Mouse (Mus musculus) brown adipose tissue, adult 24 weeks (tissue): Measurements from ENCODE around the gene Sdhaf2. TPM values are rescaled to one million over a fixed set of nuclear protein-coding genes. Genes with fewer than 3 reads are reported as not detected.
A peak's percentile ranks its signal among the peaks of the same experiment; 100 is the strongest.
"Not testable (repeated sequence)": the region's sequence is repeated elsewhere in the genome, so short reads cannot be mapped to it uniquely, and the experiment has no call there.

Experiments
- H3K27ac ChIP-seq: fragments of 200-500 bp; replicated peaks from 2 replicates; pipeline ENCODE4 v1.5.1; 2012; ENCODE audit warnings: low read depth, mild to moderate bottlenecking, low read length
- H3K4me1 ChIP-seq: fragments of 200-500 bp; 2 replicates; pipeline ENCODE4 v1.6.1; 2012; ENCODE audit warnings: low read length, mixed read lengths; ENCODE audit not compliant: control insufficient read depth, insufficient read depth, insufficient read length
- H3K4me3 ChIP-seq: fragments of 200-500 bp; 2 replicates; pipeline ENCODE4 v1.5.1; 2012; ENCODE audit warnings: low read depth, mild to moderate bottlenecking, low read length, moderate library complexity; ENCODE audit not compliant: insufficient read depth
- polyA plus RNA-seq: library from polyadenylated mRNA; stranded (reverse); fragments of >200 nt; gene quantifications from 2 replicates; pipeline ENCODE4 v1.2.4, GENCODE M21; 2012; ENCODE audit not compliant: missing spikeins, insufficient read depth, insufficient read length

The Sdhaf2 gene
- polyA plus RNA-seq: 57.1 and 65.5 TPM in 2 replicates

DNA sequence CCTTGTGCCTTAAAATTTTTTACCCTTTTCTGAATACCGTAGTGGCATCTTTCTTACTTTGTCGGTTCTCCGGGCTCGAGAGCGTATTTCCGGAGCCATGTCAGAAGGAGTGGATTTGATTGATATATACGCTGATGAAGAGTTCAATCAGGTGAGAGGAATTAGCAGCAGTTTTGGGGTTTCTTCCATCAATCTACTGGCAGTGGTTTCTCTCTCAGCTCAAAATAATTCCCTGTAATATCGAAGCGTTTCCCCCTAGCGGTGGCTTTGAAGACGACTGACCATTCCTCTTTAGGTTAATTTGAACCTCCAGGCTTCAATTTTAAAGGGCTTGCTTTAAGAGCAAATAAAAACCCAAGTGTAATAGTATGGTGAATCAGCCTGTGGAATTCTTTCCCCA is at the start of gene Sdhaf2:
Gene Sdhaf2 (minus strand): TSS at position 233 of the 400 bp plus-strand sequence.
- H3K27ac ChIP-seq: peak within 1 kb of the TSS; percentile 94
- peaks cover 7% of the 10 kb centered on the region; the same call in 1 of the 2 replicates for H3K4me1 ChIP-seq
- H3K4me3 ChIP-seq: peak within 1 kb of the TSS; percentile 98

- no peak overlapping the region for H3K27ac ChIP-seq
- no peaks in the 10 kb centered on the region for H3K4me1 ChIP-seq
- no peak overlapping the region for H3K4me3 ChIP-seq
These were observed 43.7 kb upstream of the Sdhaf2 start for GRCm38 (mm10) chr19:10569627-10570026.

DNA sequence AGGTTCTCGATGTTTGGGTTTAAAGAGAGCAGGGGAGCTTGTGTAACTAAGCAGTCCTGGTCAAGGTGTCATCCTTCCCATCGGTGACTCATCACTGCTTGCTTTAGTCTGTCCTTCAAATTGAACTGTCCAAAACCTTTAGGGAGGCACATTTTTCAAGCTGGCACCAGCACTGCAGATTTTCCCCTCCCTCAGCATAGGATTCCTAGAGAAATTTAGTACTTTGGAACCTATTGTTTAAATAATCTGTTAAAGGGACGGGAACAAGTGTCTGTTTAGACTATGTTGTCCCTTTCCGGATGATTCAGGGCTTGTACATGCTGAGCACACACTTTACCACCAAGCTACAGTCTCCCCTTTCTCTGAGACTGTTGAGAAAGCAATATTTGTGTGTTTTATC is 39.3 kb upstream of the Sdhaf2 start:
- Histone ChIP-seq H3K4me1 (no peaks in the 10 kb centered on the region), H3K27ac (no peak overlapping the region), H3K4me3 (no peak overlapping the region)

GRCm38 (mm10) chr19:10564278-10564677 is 38.3 kb upstream of the Sdhaf2 start:
- no peaks in the 10 kb centered on the region for H3K4me1 ChIP-seq
- H3K27ac ChIP-seq: no peak overlapping the region

DNA sequence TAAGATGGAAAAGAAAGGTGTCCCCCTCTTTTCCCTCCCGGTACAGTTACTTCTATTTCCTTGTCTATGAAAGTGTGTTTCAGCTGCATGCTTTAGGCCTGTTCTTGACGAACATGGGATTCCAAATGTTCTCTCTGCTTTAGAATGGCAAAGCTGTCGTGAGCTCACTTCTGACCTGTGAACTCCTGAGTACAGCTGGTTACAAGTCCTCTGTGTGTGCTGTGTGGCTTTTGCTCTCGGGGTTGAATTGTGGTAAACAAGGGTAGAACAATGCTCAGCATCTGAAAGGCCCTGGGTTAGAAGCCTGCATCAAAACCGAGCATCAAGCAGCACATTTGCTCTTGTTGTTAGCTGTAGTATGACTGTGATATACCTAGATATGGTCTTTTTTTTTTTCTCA is 36.4 kb upstream of the Sdhaf2 start:
- Histone ChIP-seq H3K4me1 (no peaks in the 10 kb centered on the region), H3K4me3 (no peak overlapping the region), H3K27ac (peak overlapping the region; percentile 82)

More at GRCm38 (mm10) chr19:10564278-10564677, 38.3 kb upstream of the Sdhaf2 start:
- H3K4me3 ChIP-seq: no peak overlapping the region

GRCm38 (mm10) chr19:10561558-10562314 is 35.8 kb upstream of the Sdhaf2 start:
- no peak overlapping the region for H3K4me3 ChIP-seq
- H3K27ac ChIP-seq: peak overlapping the region; percentile 82
- H3K4me1 ChIP-seq: no peaks in the 10 kb centered on the region

DNA sequence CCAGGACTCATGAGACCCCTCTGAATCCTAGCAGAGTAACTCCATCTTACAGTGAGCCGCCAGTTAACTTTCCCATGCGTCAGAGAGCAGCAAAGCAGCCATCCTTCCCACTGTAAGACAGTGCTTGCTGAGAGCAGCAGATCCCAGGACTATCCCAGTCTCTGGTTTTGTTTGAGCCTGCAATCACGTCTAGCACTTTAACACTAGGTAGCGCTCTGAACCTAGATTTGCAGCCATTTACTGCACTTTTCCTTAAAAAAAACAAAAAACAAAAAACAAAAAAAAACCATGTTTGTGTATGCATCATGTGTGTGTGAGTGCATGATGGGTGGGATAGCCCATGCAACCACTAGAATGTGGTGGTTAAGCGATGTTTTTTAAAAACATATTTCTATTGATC is 34.2 kb upstream of the Sdhaf2 start:
- H3K27ac ChIP-seq: no peak overlapping the region
- peaks cover 4% of the 10 kb centered on the region; the same call in 1 of the 2 replicates for H3K4me1 ChIP-seq
- H3K4me3 ChIP-seq: no peak overlapping the region

DNA sequence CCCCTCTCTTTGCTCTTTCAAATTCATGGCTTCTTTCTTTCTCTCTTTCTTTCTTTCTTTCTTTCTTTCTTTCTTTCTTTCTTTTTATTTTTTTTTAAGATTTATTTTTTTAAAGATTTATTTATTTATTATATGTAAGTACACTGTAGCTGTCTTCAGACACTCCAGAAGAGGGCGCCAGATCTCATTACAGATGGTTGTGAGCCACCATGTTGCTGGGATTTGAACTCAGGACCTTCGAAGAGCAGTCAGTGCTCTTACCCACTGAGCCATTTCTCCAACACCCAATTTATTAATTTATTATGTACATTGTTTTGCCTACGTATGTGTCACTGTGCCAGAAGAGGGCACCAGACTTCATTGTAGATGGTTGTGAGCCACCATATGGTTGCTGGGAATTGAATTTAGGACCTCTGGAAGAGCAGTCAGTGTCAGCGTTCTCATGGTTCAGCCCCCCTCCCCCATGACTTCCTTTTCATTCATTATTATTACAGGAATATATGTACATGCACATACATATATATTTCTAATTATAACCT is 32.0 kb upstream of the Sdhaf2 start:
- H3K4me3 ChIP-seq, H3K27ac ChIP-seq, H3K4me1 ChIP-seq: not testable (repeated sequence)

- Histone ChIP-seq H3K27ac (no peak overlapping the region), H3K4me3 (no peak overlapping the region), H3K4me1 (peaks cover 4% of the 10 kb centered on the region; the same call in 1 of the 2 replicates)
These were observed 31.5 kb upstream of the Sdhaf2 start for GRCm38 (mm10) chr19:10557430-10557829.

DNA sequence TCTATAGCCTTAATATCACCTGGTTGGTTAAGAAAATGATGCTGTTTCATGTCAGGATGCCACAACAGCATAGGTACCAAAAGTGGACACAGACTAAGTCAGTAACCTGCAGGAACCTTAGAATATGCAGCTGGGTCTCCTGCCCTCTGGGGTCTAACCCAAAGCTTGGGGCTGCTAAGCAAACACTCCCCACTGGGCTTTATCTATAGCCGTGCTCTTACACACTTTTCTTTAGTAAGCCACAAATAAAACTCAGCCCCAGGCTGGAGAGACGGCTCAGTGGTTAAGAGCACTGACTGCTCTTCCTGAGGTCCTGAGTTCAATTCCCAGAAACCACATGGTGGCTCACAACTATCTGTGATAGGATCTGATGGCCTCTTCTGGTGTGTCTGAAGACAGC is 31.1 kb upstream of the Sdhaf2 start:
- H3K27ac ChIP-seq: no peak overlapping the region
- H3K4me1 ChIP-seq: peaks cover 4% of the 10 kb centered on the region; the same call in 1 of the 2 replicates
- no peak overlapping the region for H3K4me3 ChIP-seq

GRCm38 (mm10) chr19:10555624-10556510 is 29.9 kb upstream of the Sdhaf2 start, which contains the start of gene Tmem216:
TSS of gene Tmem216 (minus strand) at chr19:10556238.
- Histone ChIP-seq H3K4me3 (peak within 1 kb of the TSS; percentile 90), H3K4me1 (peaks cover 4% of the 10 kb centered on the region; the same call in 1 of the 2 replicates), H3K27ac (peak within 1 kb of the TSS; percentile 80)

DNA sequence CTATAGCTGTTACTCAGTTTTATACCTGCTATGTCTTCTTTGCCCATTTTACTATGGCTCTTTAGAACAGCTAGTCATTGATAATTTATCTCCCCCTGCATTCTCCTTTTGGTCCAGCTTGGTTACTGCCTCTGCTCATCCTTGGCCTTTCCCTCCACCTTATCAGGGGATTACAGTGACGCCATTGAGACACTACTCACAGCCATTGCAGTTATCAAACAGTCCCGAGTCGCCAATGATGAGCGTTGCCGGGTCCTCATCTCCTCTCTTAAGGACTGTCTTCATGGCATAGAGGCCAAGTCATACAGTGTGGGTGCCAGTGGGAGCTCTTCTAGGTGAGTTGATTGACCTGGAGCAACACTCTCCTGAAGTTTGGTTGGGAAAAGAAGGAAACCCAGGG is 13.5 kb upstream of the Sdhaf2 start:
- Histone ChIP-seq H3K4me3 (no peak overlapping the region), H3K27ac (no peak overlapping the region), H3K4me1 (no peaks in the 10 kb centered on the region)

DNA sequence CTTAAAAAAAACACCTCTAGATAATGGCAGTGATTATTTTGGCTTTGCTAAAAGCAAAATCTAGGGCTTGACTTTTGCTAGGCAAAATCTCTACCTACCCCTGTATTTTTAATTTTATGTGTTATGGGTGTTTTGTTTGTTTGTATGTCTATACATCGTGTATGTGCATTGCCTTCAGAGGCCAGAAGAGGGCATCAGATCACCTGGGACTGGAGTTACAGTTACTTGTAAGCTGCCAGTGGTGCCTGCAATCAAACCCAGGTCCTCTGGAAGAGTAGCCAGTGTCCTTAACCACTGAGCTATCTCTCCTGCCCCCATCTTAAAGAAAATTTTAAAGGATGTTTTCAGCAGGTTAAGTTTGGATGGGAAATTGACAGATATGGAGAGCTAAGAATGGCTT is 4.1 kb upstream of the Sdhaf2 start:
- Histone ChIP-seq H3K27ac (no peak overlapping the region), H3K4me1 (peaks cover 4% of the 10 kb centered on the region; the same call in 1 of the 2 replicates), H3K4me3 (no peak overlapping the region)

DNA sequence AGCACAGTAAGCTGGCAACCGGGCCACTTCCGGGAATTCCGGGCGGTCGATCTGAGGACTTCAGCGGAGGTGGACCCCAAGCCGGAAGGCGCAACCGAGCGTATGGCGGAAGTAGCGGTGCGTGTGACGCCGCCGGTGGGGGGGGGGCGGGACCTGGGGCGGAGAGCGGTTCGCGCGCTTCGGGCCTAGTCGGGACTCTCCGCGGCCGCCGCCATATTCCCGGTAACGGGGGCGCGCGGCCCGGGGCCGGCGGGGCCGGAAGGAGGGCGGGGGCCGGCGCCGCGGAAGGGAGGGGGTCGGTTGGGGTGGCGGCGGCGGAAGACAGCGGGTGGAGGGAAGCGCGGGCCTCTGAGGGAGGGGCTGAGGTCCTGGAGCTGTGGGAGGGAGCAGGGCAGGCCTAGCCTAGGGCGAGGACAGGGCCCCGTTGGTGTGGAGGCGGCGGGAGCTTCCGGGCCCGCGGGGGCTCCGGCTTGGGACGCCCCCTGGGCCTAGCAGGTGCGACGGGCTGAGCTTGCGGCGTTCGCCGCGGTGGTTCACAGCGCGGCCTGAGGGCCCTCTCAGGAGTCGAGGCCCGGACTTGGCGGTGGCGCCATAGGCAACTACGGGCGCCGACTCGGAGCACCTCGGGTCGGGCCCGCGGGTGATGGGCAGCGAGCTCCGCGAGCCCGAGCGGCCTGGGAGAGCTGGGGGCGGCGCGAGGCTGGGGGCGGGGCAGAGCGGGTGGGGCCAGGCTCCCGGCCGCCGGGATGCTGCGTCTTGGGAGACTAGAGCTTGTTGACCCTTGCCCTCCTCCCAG is 638 bp downstream of the Sdhaf2 start, which contains the start of gene Cpsf7:
Gene Cpsf7 (plus strand): TSS at position 161 of the 796 bp plus-strand sequence.
- H3K27ac ChIP-seq: peak within 1 kb of the TSS; percentile 94
- peaks cover 7% of the 10 kb centered on the region; the same call in 1 of the 2 replicates for H3K4me1 ChIP-seq
- peak within 1 kb of the TSS; percentile 98 for H3K4me3 ChIP-seq
